Mouse (Mus musculus) liver, embryonic 11.5 days (tissue): ENCODE measurements around the gene Mus81. TPM values are rescaled to one million over a fixed set of nuclear protein-coding genes. Genes with fewer than 3 reads are reported as not detected.
"Not testable (repeated sequence)": the region's sequence is repeated elsewhere in the genome, so short reads cannot be mapped to it uniquely, and the experiment has no call there.

Source experiments
- ATAC-seq: fragments of 200-750 bp; cut with Nextera tagmentation; replicated peaks from 2 replicates; pipeline ENCODE4 v1.8.0; 2017; ENCODE audit warnings: moderate number of reproducible peaks, mild to moderate bottlenecking, moderate TSS enrichment, moderate library complexity; ENCODE audit not compliant: low FRiP score
- DNase-seq: peaks from one replicate; pipeline ENCODE4 v3.0.0-alpha.2; 2017; ENCODE audit warnings: low spot score
- H3K27ac ChIP-seq: fragments of 300-500 bp; sonication (generic); 2 replicates; pipeline ENCODE4 v1.5.1; 2014; ENCODE audit warnings: mild to moderate bottlenecking, low read depth, low read length, control low read depth
- H3K27me3 ChIP-seq: fragments of 300-500 bp; sonication (generic); replicated peaks from 2 replicates; pipeline ENCODE4 v1.6.1; 2014; ENCODE audit warnings: low read length, mixed read lengths; ENCODE audit not compliant: control insufficient read depth, insufficient read depth
- H3K36me3 ChIP-seq: fragments of 300-500 bp; sonication (generic); 2 replicates; pipeline ENCODE4 v1.6.1; 2014; ENCODE audit warnings: mild to moderate bottlenecking, low read length, moderate library complexity, mixed read lengths; ENCODE audit not compliant: control insufficient read depth, insufficient read depth
- H3K4me1 ChIP-seq: fragments of 300-500 bp; sonication (generic); replicated peaks from 2 replicates; pipeline ENCODE4 v1.6.1; 2014; ENCODE audit warnings: low read length, mixed read lengths; ENCODE audit not compliant: control insufficient read depth, insufficient read depth
- H3K4me2 ChIP-seq: fragments of 300-500 bp; sonication (generic); 2 replicates; pipeline ENCODE4 v1.6.1; 2014; ENCODE audit warnings: mild to moderate bottlenecking, control low read depth, moderate library complexity
- H3K4me3 ChIP-seq: fragments of 300-500 bp; sonication (generic); 2 replicates; pipeline ENCODE4 v1.5.1; 2014; ENCODE audit warnings: low read depth, low read length, control low read depth
- H3K9ac ChIP-seq: fragments of 300-500 bp; sonication (generic); 2 replicates; pipeline ENCODE4 v1.6.1; 2014; ENCODE audit warnings: low read depth, low read length, control low read depth
- H3K9me3 ChIP-seq: fragments of 300-500 bp; sonication (generic); 2 replicates; pipeline ENCODE4 v1.6.1; 2016; ENCODE audit warnings: low read length, inconsistent platforms, mixed read lengths; ENCODE audit not compliant: control insufficient read depth
- WGBS: fragments of 180-500 bp; shearing (Covaris S2); extraction: QIAGEN DNeasy Blood & Tissue Kit; methylation state at CpG from one replicate; pipeline ENCODE4 v1.1.7; 2014; 5-methylcytosine and 5-hydroxymethylcytosine counted together
- polyA plus RNA-seq: library from polyadenylated mRNA; unstranded; fragments of >200 nt; fragmentation: Nextera tagmentation; extraction: Ambion mirVana; gene quantifications from 2 replicates; pipeline ENCODE4 v1.2.1, GENCODE M21; 2014

Mus81 gene
- polyA plus RNA-seq, 1 experiment from 2014 or later, result 33.8 TPM

DNA sequence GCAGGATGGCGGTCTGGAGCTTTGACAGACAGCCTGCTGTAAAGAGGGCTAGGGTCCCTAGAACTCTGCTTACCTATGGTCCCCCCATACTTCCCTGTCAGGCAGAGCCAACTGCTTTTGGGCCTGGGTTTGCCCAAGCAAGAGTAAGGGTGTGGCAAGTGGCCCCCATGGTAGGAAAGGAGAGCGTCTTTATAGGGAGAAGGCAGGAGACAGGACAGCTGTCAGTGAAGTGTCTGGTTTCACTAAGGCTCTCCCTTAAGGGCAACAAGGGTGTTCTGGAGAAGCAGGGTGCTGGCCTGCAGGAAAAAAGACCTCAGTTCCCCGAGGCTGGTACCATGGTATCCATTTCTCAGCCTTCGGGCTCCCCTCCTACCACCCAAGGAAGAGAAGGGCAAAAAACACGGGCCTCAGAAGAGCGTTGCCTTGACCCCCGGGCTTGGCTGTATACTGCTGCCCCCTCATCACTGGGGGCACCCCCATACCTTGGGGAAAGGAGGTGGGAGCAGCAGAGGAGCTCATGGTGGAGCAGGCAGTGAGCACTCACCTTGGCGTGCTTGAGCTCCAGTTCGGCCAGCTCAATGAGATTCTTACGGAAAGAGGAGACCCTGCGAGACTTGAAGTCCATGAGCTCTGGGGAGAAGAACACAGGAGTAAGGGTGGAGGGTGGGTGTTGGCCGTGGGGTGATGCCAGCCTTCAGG, 7.3 kb upstream of the Mus81 start:
- ATAC-seq, result no peak
- Histone ChIP-seq H3K36me3 (peaks cover 52% of the 10 kb centered on the region), H3K9ac (no peak overlapping the region), H3K4me1 (peaks cover 12% of the 10 kb centered on the region), H3K27me3 (no peaks in the 10 kb centered on the region), H3K4me2 (no peak overlapping the region), H3K9me3 (no peaks in the 10 kb centered on the region), H3K4me3 (no peak overlapping the region), H3K27ac (no peak overlapping the region)
- WGBS, result 80% methylated on average over 12 of the region's 12 CpGs
- no peak for DNase-seq

GRCm38 (mm10) chr19:5494314-5494713, 6.1 kb upstream of the Mus81 start:
- no peak for ATAC-seq
- Histone ChIP-seq H3K4me2 (no peak overlapping the region), H3K4me1 (peaks cover 16% of the 10 kb centered on the region), H3K27me3 (no peaks in the 10 kb centered on the region), H3K4me3 (no peak overlapping the region), H3K9me3 (no peaks in the 10 kb centered on the region), H3K27ac (no peak overlapping the region), H3K36me3 (peaks cover 52% of the 10 kb centered on the region), H3K9ac (no peak overlapping the region)
- DNase-seq, result no peak
- 84% methylated on average over 3 of the region's 3 CpGs for WGBS

GRCm38 (mm10) chr19:5493301-5493721, 5.1 kb upstream of the Mus81 start:
- H3K9me3 ChIP-seq, H3K27ac ChIP-seq, DNase-seq, H3K4me2 ChIP-seq, H3K27me3 ChIP-seq, ATAC-seq, H3K9ac ChIP-seq: not testable (repeated sequence)
- 84% methylated on average over 9 of the region's 9 CpGs for WGBS
- H3K36me3 ChIP-seq, result peaks cover 52% of the 10 kb centered on the region
- peaks cover 19% of the 10 kb centered on the region for H3K4me1 ChIP-seq
- H3K4me3 ChIP-seq, result peak overlapping the region; percentile 15; the same call in 1 of the 2 replicates

GRCm38 (mm10) chr19:5492641-5493040, 4.4 kb upstream of the Mus81 start:
- Histone ChIP-seq H3K4me1 (peaks cover 19% of the 10 kb centered on the region), H3K9ac (no peak overlapping the region), H3K4me3 (no peak overlapping the region), H3K36me3 (peaks cover 50% of the 10 kb centered on the region), H3K27ac (no peak overlapping the region), H3K9me3 (no peaks in the 10 kb centered on the region), H3K4me2 (no peak overlapping the region), H3K27me3 (no peaks in the 10 kb centered on the region)
- ATAC-seq (no peak), DNase-seq (no peak)
- 83% methylated on average over 4 of the region's 4 CpGs for WGBS

DNA sequence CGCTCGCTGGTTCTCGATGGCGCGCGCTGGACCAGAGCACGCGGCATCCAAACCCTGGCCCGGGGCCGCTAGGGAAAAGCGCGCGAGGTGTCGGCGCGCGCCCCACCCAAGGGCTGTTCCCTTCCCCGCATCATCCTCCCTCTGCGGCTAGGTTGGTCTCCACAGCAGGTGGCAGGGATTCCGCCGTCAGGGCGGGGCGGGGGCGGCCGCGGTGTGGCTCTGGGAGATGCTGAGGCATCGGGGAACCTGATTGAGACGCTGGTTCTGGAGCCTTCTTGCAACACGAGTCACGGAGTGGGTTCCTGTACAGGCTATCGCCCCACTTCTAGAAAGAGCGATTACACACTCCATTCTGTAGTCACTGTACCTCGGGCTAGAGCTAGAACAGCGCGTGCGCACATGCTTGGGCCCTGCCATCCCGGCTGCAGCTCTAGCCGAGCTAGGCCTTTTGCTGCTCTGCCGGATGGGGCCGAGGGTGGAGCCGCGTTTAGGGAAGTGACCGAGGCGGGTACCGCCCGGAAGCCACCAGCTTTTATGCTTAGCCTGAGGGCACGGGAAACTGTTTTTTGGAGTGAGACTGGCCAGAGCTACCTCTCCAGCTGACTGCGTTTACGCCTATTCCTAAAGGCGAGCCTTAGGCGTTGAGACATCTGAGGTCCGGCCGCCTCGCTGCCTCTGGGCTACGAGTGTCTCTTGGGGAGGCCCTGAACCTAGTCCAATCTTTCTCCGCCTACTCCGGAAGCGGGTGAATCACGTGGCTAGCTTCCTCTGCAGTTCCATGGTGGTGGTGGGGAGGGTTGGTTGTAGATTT, 2.9 kb upstream of the Mus81 start:
- Histone ChIP-seq H3K9ac (peak overlapping the region; percentile 98), H3K9me3 (no peaks in the 10 kb centered on the region), H3K27me3 (no peaks in the 10 kb centered on the region), H3K36me3 (peaks cover 39% of the 10 kb centered on the region), H3K4me2 (peak overlapping the region; percentile 99), H3K4me3 (peak overlapping the region; percentile 97), H3K27ac (peak overlapping the region; percentile 100), H3K4me1 (peaks cover 25% of the 10 kb centered on the region)
- under 1% methylated on average over 59 of the region's 59 CpGs for WGBS
- DNase-seq (peak; percentile 85), ATAC-seq (peak; percentile 42)

- H3K36me3 ChIP-seq, result peaks cover 38% of the 10 kb centered on the region
- H3K4me3 ChIP-seq, result peak within 1 kb of the TSS; percentile 97
- H3K9me3 ChIP-seq, result no peaks in the 10 kb centered on the region
- under 1% methylated on average over 61 of the region's 62 CpGs for WGBS
- H3K27me3 ChIP-seq, result no peaks in the 10 kb centered on the region
- peak within 1 kb of the TSS; percentile 99 for H3K4me2 ChIP-seq
- peaks cover 25% of the 10 kb centered on the region for H3K4me1 ChIP-seq
- peak within 1 kb of the TSS; percentile 100 for H3K27ac ChIP-seq
- ATAC-seq (peak; percentile 62), DNase-seq (peak; percentile 94)
- peak within 1 kb of the TSS; percentile 98 for H3K9ac ChIP-seq
Measured at GRCm38 (mm10) chr19:5490313-5490897, 2.2 kb upstream of the Mus81 start, which contains the start of gene Cfl1. Gene Cfl1, plus strand, starts transcription at chr19:5490455.

GRCm38 (mm10) chr19:5489721-5490120, 1.5 kb upstream of the Mus81 start:
- ATAC-seq, result not testable (repeated sequence)
- H3K4me1 ChIP-seq, result peaks cover 25% of the 10 kb centered on the region

GRCm38 (mm10) chr19:5488878-5489571, 823 bp upstream of the Mus81 start:
- Histone ChIP-seq H3K4me1 (peaks cover 25% of the 10 kb centered on the region), H3K27me3 (no peaks in the 10 kb centered on the region), H3K36me3 (peaks cover 33% of the 10 kb centered on the region), H3K27ac (peak overlapping the region; percentile 100), H3K9ac (peak overlapping the region; percentile 74), H3K9me3 (no peaks in the 10 kb centered on the region), H3K4me3 (peak overlapping the region; percentile 62), H3K4me2 (peak overlapping the region; percentile 99)
- under 1% methylated on average over 26 of the region's 26 CpGs for WGBS
- DNase-seq (peak; percentile 96), ATAC-seq (peak; percentile 80)

More at GRCm38 (mm10) chr19:5489721-5490120, 1.5 kb upstream of the Mus81 start:
- H3K9me3 ChIP-seq, H3K27me3 ChIP-seq, DNase-seq: not testable (repeated sequence)
- WGBS, result 40% methylated on average over 10 of the region's 10 CpGs
- H3K4me3 ChIP-seq, result peak overlapping the region; percentile 97
- H3K36me3 ChIP-seq, result peaks cover 35% of the 10 kb centered on the region
- H3K9ac ChIP-seq, result peak overlapping the region; percentile 8; the same call in 1 of the 2 replicates
- peak overlapping the region; percentile 100 for H3K27ac ChIP-seq
- peak overlapping the region; percentile 99 for H3K4me2 ChIP-seq
